Mouse (Mus musculus) activated CD4-positive, CD25-positive, alpha-beta regulatory T cell, adult 4 months (primary cell): ENCODE data around the gene Fah. TPM values are rescaled to one million over a fixed set of nuclear protein-coding genes. Genes with fewer than 3 reads are reported as not detected.

ENCODE experiments used
- ATAC-seq: one replicate; pipeline ENCODE4 v1.8.0; 2017
- polyA plus RNA-seq, 2 experiments: library from polyadenylated mRNA; unstranded; fragments of 100-300 nt; shearing (Covaris generic); gene quantifications; one replicate each; pipeline ENCODE4 v1.2.1; 2017

Fah gene
- polyA plus RNA-seq, 2 experiments from 2014 or later = 8.0 to 11.4 TPM

GRCm38 (mm10) chr7:84594087-84594916 is 12.2 kb downstream of the Fah start:
- ATAC-seq = peak; percentile 93

GRCm38 (mm10) chr7:84591347-84591746 is 15.2 kb downstream of the Fah start:
- no peak for ATAC-seq

- no peak for ATAC-seq
Observed at GRCm38 (mm10) chr7:84590622-84591021, 15.9 kb downstream of the Fah start.

- ATAC-seq = no peak
Observed at GRCm38 (mm10) chr7:84587101-84587783, 19.3 kb downstream of the Fah start.

GRCm38 (mm10) chr7:84586360-84587100 is 20.0 kb downstream of the Fah start:
- no peak for ATAC-seq

- ATAC-seq = no peak
Observed at GRCm38 (mm10) chr7:84585086-84585485, 21.4 kb downstream of the Fah start.

- no peak for ATAC-seq
Observed at GRCm38 (mm10) chr7:84579769-84580168, 26.8 kb downstream of the Fah start.

GRCm38 (mm10) chr7:84578841-84579240 is 27.7 kb downstream of the Fah start:
- ATAC-seq = no peak

- ATAC-seq = no peak
Observed at GRCm38 (mm10) chr7:84577034-84577433, 29.5 kb downstream of the Fah start.

GRCm38 (mm10) chr7:84566200-84566599 is 40.3 kb downstream of the Fah start:
- no peak for ATAC-seq

- no peak for ATAC-seq
Observed at GRCm38 (mm10) chr7:84564236-84564635, 42.3 kb downstream of the Fah start.

GRCm38 (mm10) chr7:84560500-84560899 is 46.0 kb downstream of the Fah start:
- ATAC-seq = no peak

GRCm38 (mm10) chr7:84557332-84557731 is 49.2 kb downstream of the Fah start:
- no peak for ATAC-seq

GRCm38 (mm10) chr7:84555294-84555693 is 51.2 kb downstream of the Fah start:
- ATAC-seq = no peak

GRCm38 (mm10) chr7:84551472-84551871 is 55.0 kb downstream of the Fah start:
- no peak for ATAC-seq

- ATAC-seq = no peak
Observed at GRCm38 (mm10) chr7:84546667-84547066, 59.9 kb downstream of the Fah start.

- ATAC-seq = no peak
Observed at GRCm38 (mm10) chr7:84544946-84545345, 61.6 kb downstream of the Fah start.

Other genes starting within 250 kb of the Fah start
- gene Arnt2, start 196.5 kb downstream of the Fah start, polyA plus RNA-seq = 1 to 10 TPM; 1.4 to 3.1 TPM
- gene Gm2115, start 77.8 kb downstream of the Fah start, polyA plus RNA-seq = under 1 TPM in 1 of 2 experiments, not detected in 1; 0.17 TPM
- gene Zfand6, start 83.2 kb upstream of the Fah start, polyA plus RNA-seq = 100 to 1,000 TPM; 161 to 172 TPM
- not detected for gene Olfr291, start 246.8 kb upstream of the Fah start, polyA plus RNA-seq